Mouse (Mus musculus) brain, embryonic 14.5 days (tissue): ENCODE data around the gene Tinf2. TPM values are rescaled to one million over a fixed set of nuclear protein-coding genes. Genes with fewer than 3 reads are reported as not detected.

Experiments
- DNase-seq: peaks from one replicate; pipeline ENCODE4 v3.0.0-alpha.2; 2011; ENCODE audit warnings: low read depth
- CTCF ChIP-seq: fragments of 200-500 bp; IDR thresholded peaks from 2 replicates; pipeline ENCODE4 v1.5.1; 2012; ENCODE audit warnings: inconsistent platforms, mild to moderate bottlenecking, moderate library complexity, borderline replicate concordance; ENCODE audit not compliant: insufficient read depth, insufficient read length; ENCODE audit errors: extremely low read depth
- POLR2A ChIP-seq: fragments of 200-500 bp; IDR thresholded peaks from 2 replicates; pipeline ENCODE4 v1.6.1; 2012; ENCODE audit warnings: mild to moderate bottlenecking, inconsistent platforms, borderline replicate concordance; ENCODE audit not compliant: poor library complexity, insufficient read depth, insufficient read length, severe bottlenecking; ENCODE audit errors: extremely low read depth
- polyA plus RNA-seq: library from polyadenylated mRNA; depleted of rRNA; stranded (reverse); fragments of >200 nt; gene quantifications from 2 replicates; pipeline ENCODE4 v1.2.3, GENCODE M21; 2012

The Tinf2 gene
- polyA plus RNA-seq, 1 experiment = 23.2 TPM

DNA sequence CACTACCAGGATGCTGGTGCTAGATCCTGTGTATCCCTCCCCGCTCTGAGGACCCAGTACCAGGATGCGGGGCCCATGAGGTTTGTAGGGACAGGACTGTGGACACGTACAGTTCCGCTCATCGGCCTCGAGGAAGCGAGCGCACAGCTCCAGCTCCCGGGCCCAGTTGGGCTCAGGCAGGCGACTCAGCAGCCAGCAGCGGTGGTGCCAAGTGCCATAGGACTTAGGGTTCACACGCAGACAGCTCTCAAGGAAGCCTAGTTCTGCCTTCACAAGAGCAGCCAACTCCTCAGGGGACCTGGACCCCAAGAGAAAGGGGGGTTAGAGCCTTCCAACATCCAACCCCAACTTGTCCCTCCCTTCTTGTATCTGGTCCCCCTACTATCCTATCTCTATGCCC lies 39.0 kb upstream of the Tinf2 start:
- no peak for DNase-seq
- no peak for TF ChIP-seq POLR2A
- no peak for TF ChIP-seq CTCF

GRCm38 (mm10) chr14:55719737-55720136 lies 38.1 kb upstream of the Tinf2 start:
- no peak for DNase-seq
- TF ChIP-seq POLR2A = no peak
- TF ChIP-seq CTCF = no peak

- no peak for DNase-seq
These were observed 35.3 kb upstream of the Tinf2 start for GRCm38 (mm10) chr14:55716884-55717283.

GRCm38 (mm10) chr14:55716271-55716670 lies 34.7 kb upstream of the Tinf2 start:
- DNase-seq = no peak
- TF ChIP-seq POLR2A (no peak), CTCF (no peak)

More at GRCm38 (mm10) chr14:55716884-55717283, 35.3 kb upstream of the Tinf2 start:
- no peak for TF ChIP-seq CTCF
- TF ChIP-seq POLR2A = no peak

- no peak for DNase-seq
- TF ChIP-seq POLR2A = no peak
- no peak for TF ChIP-seq CTCF
These were observed 33.3 kb upstream of the Tinf2 start for GRCm38 (mm10) chr14:55714893-55715292.

- no peak for TF ChIP-seq POLR2A
- TF ChIP-seq CTCF = no peak
- DNase-seq = no peak
These were observed 32.1 kb upstream of the Tinf2 start, which contains the start of gene Tgm1 for GRCm38 (mm10) chr14:55713729-55714122. TSS of gene Tgm1 (minus strand) at chr14:55713926.

- no peak for DNase-seq
- TF ChIP-seq CTCF = no peak
- TF ChIP-seq POLR2A = no peak
These were observed 31.5 kb upstream of the Tinf2 start for GRCm38 (mm10) chr14:55713007-55713728.

GRCm38 (mm10) chr14:55711786-55712185 lies 30.2 kb upstream of the Tinf2 start:
- no peak for DNase-seq
- TF ChIP-seq POLR2A (no peak), CTCF (no peak)

DNA sequence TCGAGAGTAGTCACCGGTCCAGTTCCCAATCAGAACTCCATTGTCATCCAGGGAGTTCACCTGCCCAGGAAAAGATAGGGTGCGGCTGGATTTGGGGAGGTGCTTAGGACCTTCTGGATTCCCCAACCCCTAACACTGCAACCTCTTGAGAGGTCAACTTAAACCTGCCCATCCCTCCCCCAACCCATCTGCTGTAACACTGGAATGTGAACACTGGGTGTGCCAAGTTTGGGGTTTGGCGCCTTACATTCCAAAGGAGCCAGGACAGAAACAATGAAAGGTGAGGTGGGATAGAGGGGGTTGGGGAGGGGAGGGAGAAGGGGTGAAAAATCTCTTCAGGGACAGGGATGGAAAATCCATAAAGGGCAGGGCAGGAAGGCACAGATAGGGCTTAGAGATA lies 27.9 kb upstream of the Tinf2 start:
- no peak for TF ChIP-seq CTCF
- TF ChIP-seq POLR2A = no peak
- no peak for DNase-seq

DNA sequence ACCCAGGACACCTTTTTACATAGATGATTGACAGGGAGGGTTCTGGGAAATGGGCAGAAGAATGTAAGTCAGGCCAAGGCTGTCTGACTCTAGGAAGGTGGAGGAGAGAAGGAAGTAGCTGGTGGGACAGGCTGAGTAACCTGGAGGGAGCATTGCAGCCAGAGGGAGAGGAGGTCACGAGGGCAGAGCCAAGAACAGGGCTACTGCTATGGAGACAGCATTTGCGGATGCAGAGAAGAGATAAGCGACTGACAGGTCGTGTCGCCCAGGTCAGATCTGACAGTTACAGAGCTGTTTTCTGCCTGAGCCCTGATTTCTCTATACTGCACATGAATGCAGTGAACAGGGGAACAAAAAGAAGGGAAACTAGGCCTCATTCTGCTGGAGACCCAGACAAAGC lies 25.8 kb upstream of the Tinf2 start:
- no peak for TF ChIP-seq CTCF
- no peak for TF ChIP-seq POLR2A
- no peak for DNase-seq

GRCm38 (mm10) chr14:55706051-55706600 lies 24.5 kb upstream of the Tinf2 start:
- DNase-seq = no peak
- no peak for TF ChIP-seq POLR2A
- TF ChIP-seq CTCF = no peak

DNA sequence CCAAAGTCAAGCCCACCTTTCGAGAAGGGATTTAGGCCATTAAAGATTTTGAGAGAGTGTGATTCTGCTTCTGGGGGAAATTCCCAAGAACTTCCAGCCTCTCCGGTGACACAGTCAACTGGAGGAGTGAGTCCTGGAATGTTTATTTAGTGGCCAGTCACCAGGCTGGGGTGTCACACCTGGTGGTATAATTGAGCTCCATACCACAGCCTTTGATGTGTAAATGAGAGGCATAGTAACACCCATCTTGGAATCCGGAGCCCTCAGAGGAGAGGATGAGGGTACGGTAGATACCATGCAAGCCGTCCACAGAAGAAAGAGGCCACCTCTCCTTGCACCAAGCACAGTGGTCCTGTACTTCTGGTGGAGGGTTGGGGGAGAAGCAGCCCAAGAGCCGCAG lies 21.1 kb upstream of the Tinf2 start:
- TF ChIP-seq CTCF (no peak), POLR2A (no peak)
- DNase-seq = no peak
